Mouse (Mus musculus): ENCODE data around the gene Ccnq. TPM values are rescaled to one million over a fixed set of nuclear protein-coding genes. Genes with fewer than 3 reads are reported as not detected.

The Ccnq gene
- polyA plus RNA-seq, 1 experiment from 2014 or later: 29.2 TPM

- Histone ChIP-seq H3K27ac (no peak overlapping the region), H3K4me2 (replicated peaks) (no peak overlapping the region), H3K27me3 (no peaks in the 10 kb centered on the region), H3K36me3 (no peaks in the 10 kb centered on the region), H3K4me1 (no peaks in the 10 kb centered on the region), H3K4me3 (no peak overlapping the region), H3K9me3 (replicated peaks) (no peaks in the 10 kb centered on the region), H3K9ac (no peak overlapping the region)
- ATAC-seq (ENCODE audit: low FRiP score): no peak
- WGBS: 79% methylated on average over 3 of the region's 3 CpGs
Measured at GRCm38 (mm10) chr11:78726366-78726765, 25.2 kb downstream of the Ccnq start.

- H3K4me2 ChIP-seq (replicated peaks): no peak overlapping the region
- H3K36me3 ChIP-seq: no peaks in the 10 kb centered on the region
- H3K4me3 ChIP-seq: no peak overlapping the region
- H3K27me3 ChIP-seq: no peaks in the 10 kb centered on the region
- H3K27ac ChIP-seq: no peak overlapping the region
- no peak overlapping the region for H3K9ac ChIP-seq
- no peaks in the 10 kb centered on the region for H3K4me1 ChIP-seq
- no peaks in the 10 kb centered on the region for H3K9me3 ChIP-seq (replicated peaks)
- WGBS: 77% methylated on average over 1 of the region's 1 CpGs
- ATAC-seq (ENCODE audit: low FRiP score): no peak
Measured at GRCm38 (mm10) chr11:78724792-78725191, 26.7 kb downstream of the Ccnq start.

GRCm38 (mm10) chr11:78721419-78721818 lies 30.1 kb downstream of the Ccnq start:
- Histone ChIP-seq H3K27me3 (no peaks in the 10 kb centered on the region), H3K9ac (no peak overlapping the region), H3K4me1 (no peaks in the 10 kb centered on the region), H3K36me3 (no peaks in the 10 kb centered on the region), H3K4me3 (no peak overlapping the region), H3K9me3 (replicated peaks) (no peaks in the 10 kb centered on the region), H3K4me2 (replicated peaks) (no peak overlapping the region), H3K27ac (no peak overlapping the region)
- ATAC-seq (ENCODE audit: low FRiP score): no peak
- WGBS: 80% methylated on average over 2 of the region's 2 CpGs

GRCm38 (mm10) chr11:78717655-78718054 lies 33.9 kb downstream of the Ccnq start:
- no peak overlapping the region for H3K9ac ChIP-seq
- WGBS: 73% methylated on average over 4 of the region's 4 CpGs
- H3K4me1 ChIP-seq: no peaks in the 10 kb centered on the region
- no peaks in the 10 kb centered on the region for H3K9me3 ChIP-seq (replicated peaks)
- ATAC-seq (ENCODE audit: low FRiP score): no peak
- no peaks in the 10 kb centered on the region for H3K36me3 ChIP-seq
- no peaks in the 10 kb centered on the region for H3K27me3 ChIP-seq
- no peak overlapping the region for H3K4me2 ChIP-seq (replicated peaks)
- H3K4me3 ChIP-seq: no peak overlapping the region
- H3K27ac ChIP-seq: no peak overlapping the region

- no peak overlapping the region for H3K4me3 ChIP-seq
- H3K27me3 ChIP-seq: no peaks in the 10 kb centered on the region
- H3K36me3 ChIP-seq: no peaks in the 10 kb centered on the region
- no peak overlapping the region for H3K4me2 ChIP-seq (replicated peaks)
- 83% methylated on average over 2 of the region's 2 CpGs for WGBS
- H3K27ac ChIP-seq: no peak overlapping the region
- H3K4me1 ChIP-seq: no peaks in the 10 kb centered on the region
- no peak for ATAC-seq (ENCODE audit: low FRiP score)
- H3K9ac ChIP-seq: no peak overlapping the region
- no peaks in the 10 kb centered on the region for H3K9me3 ChIP-seq (replicated peaks)
Measured at GRCm38 (mm10) chr11:78708642-78709041, 42.9 kb downstream of the Ccnq start.

- no peak overlapping the region for H3K4me2 ChIP-seq (replicated peaks)
- H3K36me3 ChIP-seq: no peaks in the 10 kb centered on the region
- H3K9ac ChIP-seq: no peak overlapping the region
- no peak for ATAC-seq (ENCODE audit: low FRiP score)
- no peaks in the 10 kb centered on the region for H3K4me1 ChIP-seq
- no peaks in the 10 kb centered on the region for H3K27me3 ChIP-seq
- H3K9me3 ChIP-seq (replicated peaks): no peaks in the 10 kb centered on the region
- no peak overlapping the region for H3K4me3 ChIP-seq
- no peak overlapping the region for H3K27ac ChIP-seq
Measured at GRCm38 (mm10) chr11:78706026-78706425, 45.5 kb downstream of the Ccnq start.

- Histone ChIP-seq H3K4me2 (replicated peaks) (no peak overlapping the region), H3K36me3 (no peaks in the 10 kb centered on the region), H3K4me3 (no peak overlapping the region), H3K4me1 (no peaks in the 10 kb centered on the region), H3K27ac (no peak overlapping the region), H3K9ac (no peak overlapping the region), H3K9me3 (replicated peaks) (no peaks in the 10 kb centered on the region), H3K27me3 (0 out of 2 replicates have a peak, but pooled peaks cover 3% of the 10 kb centered on the region)
- 85% methylated on average over 5 of the region's 5 CpGs for WGBS
- no peak for ATAC-seq (ENCODE audit: low FRiP score)
Measured at GRCm38 (mm10) chr11:78703085-78703484, 48.4 kb downstream of the Ccnq start.

- Histone ChIP-seq H3K4me1 (no peaks in the 10 kb centered on the region), H3K36me3 (no peaks in the 10 kb centered on the region), H3K4me2 (replicated peaks) (no peak overlapping the region), H3K9ac (no peak overlapping the region), H3K4me3 (no peak overlapping the region), H3K27ac (no peak overlapping the region), H3K27me3 (0 out of 2 replicates have a peak, but pooled peaks cover 3% of the 10 kb centered on the region), H3K9me3 (replicated peaks) (no peaks in the 10 kb centered on the region)
- 65% methylated on average over 3 of the region's 3 CpGs for WGBS
- no peak for ATAC-seq (ENCODE audit: low FRiP score)
Measured at GRCm38 (mm10) chr11:78702319-78702718, 49.2 kb downstream of the Ccnq start.

Small RNA genes lying within 50 kb of the gene (microRNA-seq; reads per million reads assigned to microRNA genes)
- not detected for gene Gm23840

Other genes with a start within 250 kb of the Ccnq start
- not detected in 2 replicates for gene Sebox, start 248.3 kb downstream of the Ccnq start, polyA plus RNA-seq (2016; fragmentation: Nextera tagmentation; extraction: Ambion mirVana)
- 75.2 and 81.1 TPM in 2 replicates for gene Tmem199, start 239.6 kb downstream of the Ccnq start, polyA plus RNA-seq (2016; fragmentation: Nextera tagmentation; extraction: Ambion mirVana)
- 166 and 176 TPM in 2 replicates for gene Poldip2, start 239.5 kb downstream of the Ccnq start, polyA plus RNA-seq (2016; fragmentation: Nextera tagmentation; extraction: Ambion mirVana)
- gene Tnfaip1, start 215.4 kb downstream of the Ccnq start, polyA plus RNA-seq (2016; fragmentation: Nextera tagmentation; extraction: Ambion mirVana): 59.8 and 61.4 TPM in 2 replicates
- 108 and 127 TPM in 2 replicates for gene Ift20, start 215.4 kb downstream of the Ccnq start, polyA plus RNA-seq (2016; fragmentation: Nextera tagmentation; extraction: Ambion mirVana)
- 44.2 and 47.3 TPM in 2 replicates for gene Tmem97, start 201.0 kb downstream of the Ccnq start, polyA plus RNA-seq (2016; fragmentation: Nextera tagmentation; extraction: Ambion mirVana)
- gene Nlk, start 54.4 kb downstream of the Ccnq start, polyA plus RNA-seq (2016; fragmentation: Nextera tagmentation; extraction: Ambion mirVana): 25.3 and 26.6 TPM in 2 replicates
- gene Lyrm9, start 74.9 kb upstream of the Ccnq start, polyA plus RNA-seq (2016; fragmentation: Nextera tagmentation; extraction: Ambion mirVana): 16.0 and 18.1 TPM in 2 replicates
- 1.4 and 1.7 TPM in 2 replicates for gene Nos2, start 169.1 kb upstream of the Ccnq start, polyA plus RNA-seq (2016; fragmentation: Nextera tagmentation; extraction: Ambion mirVana)
- 8.7 and 10.6 TPM in 2 replicates for gene Lgals9, start 233.2 kb upstream of the Ccnq start, polyA plus RNA-seq (2016; fragmentation: Nextera tagmentation; extraction: Ambion mirVana)

All from hindbrain, embryonic 12.5 days (tissue).